Mouse (Mus musculus): Measurements from ENCODE around the gene Sae1. TPM values are rescaled to one million over a fixed set of nuclear protein-coding genes. Genes with fewer than 3 reads are reported as not detected.

Gene Sae1
- total and polyA plus RNA-seq, 3 experiments: 182 to 287 TPM; not detected in 1

DNA sequence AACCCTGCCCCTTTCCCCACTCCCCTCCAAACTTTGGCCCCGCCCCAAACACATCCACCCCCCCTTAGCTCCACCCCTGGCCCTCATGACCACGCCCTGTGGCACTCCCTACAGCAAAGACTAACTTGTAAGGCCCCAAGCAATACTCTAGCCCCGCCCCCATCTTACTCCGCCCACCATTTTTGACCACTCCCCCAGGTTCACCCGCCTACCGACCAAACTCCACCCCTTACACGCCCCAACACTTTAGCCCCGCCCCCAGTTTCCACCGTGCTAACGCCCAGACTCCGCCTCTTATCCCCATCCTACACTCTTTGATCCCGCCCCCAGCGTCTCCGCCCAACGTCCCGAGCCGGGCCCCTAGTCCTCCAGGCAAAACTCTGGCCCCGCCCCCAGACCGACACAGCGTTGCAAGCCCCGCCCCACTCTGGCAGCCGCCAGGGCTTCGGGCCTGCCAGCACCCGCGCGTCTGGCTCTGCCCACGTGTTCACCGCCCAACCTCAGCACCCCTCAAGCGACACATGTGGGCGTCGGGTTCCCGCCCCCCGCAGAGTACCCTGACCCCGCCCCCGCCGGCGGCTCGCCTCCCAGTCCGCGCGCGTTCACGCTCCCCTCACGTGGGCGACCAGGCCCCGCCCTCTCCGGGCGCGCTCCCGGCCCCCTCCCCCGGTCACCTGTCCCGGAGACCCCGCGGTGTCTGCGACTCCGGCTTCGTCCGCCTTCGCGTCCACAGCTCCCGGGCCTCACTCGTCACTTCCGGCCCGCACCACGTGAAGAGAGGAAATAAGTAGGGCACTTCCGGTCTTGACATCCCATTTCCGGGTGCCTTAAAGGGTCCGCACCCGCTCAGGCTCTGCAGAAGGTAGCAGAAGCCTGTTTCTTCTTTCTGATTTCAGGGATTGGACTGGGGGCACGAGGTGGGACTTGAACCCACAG, 101.3 kb downstream of the Sae1 start, which contains the start of gene Ccdc9 (continued):
- TF ChIP-seq RAD21 (IDR thresholded peaks at IDR 0.05; ENCODE audit: low read depth, low read length): no peak
- no peak for TF ChIP-seq ETS1 (IDR thresholded peaks at IDR 0.05; ENCODE audit: low read depth, low read length)
- TF ChIP-seq ZKSCAN1 (IDR thresholded peaks at IDR 0.05; ENCODE audit: low read depth, low read length): no peak
- TF ChIP-seq MAZ (IDR thresholded peaks at IDR 0.05; ENCODE audit: low read depth, low read length): no peak

DNA sequence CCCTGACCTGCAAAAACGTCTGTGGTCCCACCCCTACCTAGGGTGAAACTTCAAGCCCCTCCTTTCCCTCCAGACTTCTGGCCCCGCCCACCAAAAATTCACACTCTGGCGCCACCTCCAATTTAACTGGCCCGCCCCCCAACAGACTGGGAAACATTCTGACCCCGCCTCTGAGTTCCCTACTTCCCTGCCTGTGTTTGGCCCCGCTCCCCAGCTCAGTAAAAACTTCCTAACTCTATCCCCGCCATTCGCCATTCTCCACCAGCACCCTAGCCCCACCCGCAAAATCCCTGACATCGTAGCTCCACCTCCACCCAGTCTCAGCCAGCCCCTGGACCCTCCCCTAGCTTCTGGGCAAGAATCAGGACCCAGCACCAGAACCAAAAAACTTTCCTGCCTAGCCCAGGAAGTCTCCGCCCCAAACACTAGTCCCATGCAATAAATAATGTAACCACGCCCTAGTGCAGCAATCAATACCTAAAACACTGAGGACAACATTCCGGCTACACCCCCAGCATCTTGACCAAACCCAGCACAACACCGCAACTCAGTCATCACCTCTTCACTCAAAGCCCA, 102.1 kb downstream of the Sae1 start:
- peak overlapping the region; percentile 3; the same call in 1 of the 2 replicates for H3K27ac ChIP-seq (ENCODE audit: control insufficient read depth, low read depth, low read length)

DNA sequence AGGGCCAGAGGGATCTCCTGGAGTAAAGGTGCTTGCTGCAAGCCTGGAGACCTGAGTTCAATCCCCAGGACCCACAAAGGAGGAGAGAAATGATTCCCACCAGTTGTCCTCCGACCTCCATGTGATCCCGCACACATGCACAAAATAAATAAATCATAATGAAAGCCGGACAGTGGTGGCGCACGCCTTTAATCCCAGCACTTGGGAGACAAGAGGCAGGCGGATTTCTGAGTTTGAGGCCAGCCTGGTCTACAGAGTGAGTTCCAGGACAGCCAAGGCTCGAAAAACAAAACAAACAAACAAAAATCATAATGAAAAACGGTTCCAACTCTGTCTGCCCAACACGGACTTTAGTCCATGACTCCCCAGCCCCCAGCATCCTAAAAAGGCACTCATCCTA, 102.7 kb downstream of the Sae1 start:
- Histone ChIP-seq H3K4me1 (ENCODE audit: control insufficient read depth in 1 of 2, insufficient read depth in 2 of 2, low read length in 2 of 2) (peaks cover 0 to 12% of the 10 kb centered on the region in 2 experiments; a peak in 2 of 4 replicates), H3K79me2 (ENCODE audit: control insufficient read depth, insufficient read depth, low read length, poor library complexity) (peaks cover 12% of the 10 kb centered on the region), H3K9me3 (replicated peaks; ENCODE audit: insufficient read depth, low read length) (no peaks in the 10 kb centered on the region), H3K27ac (ENCODE audit: control insufficient read depth, low read depth, low read length) (no peak overlapping the region), H3K36me3 (ENCODE audit: control insufficient read depth in 1 of 2, insufficient read depth in 2 of 2, low read length in 2 of 2) (peaks cover 0 to 6% of the 10 kb centered on the region in 2 experiments; a peak in 3 of 4 replicates), H3K4me3 (ENCODE audit: control insufficient read depth in 1 of 2, insufficient read depth in 1 of 2, low read depth in 2 of 2, low read length in 2 of 2) (peak overlapping the region in 1 of 2 experiments; percentile 65; a peak in 1 of 4 replicates), H3K27me3 (ENCODE audit: control insufficient read depth in 1 of 2, insufficient read depth in 2 of 2, low read length in 2 of 2) (no peaks in the 10 kb centered on the region), H3K9ac (ENCODE audit: control insufficient read depth, low read depth, low read length, poor library complexity, severe bottlenecking) (0 out of 2 replicates have a peak overlapping the region, but pooled peaks have one; percentile 2)
- DNase-seq (ENCODE audit: low read depth, low spot score): no peak
- TF ChIP-seq NELFE (IDR thresholded peaks at IDR 0.05; ENCODE audit: low read depth, low read length) (no peak), CTCF (IDR thresholded peaks at IDR 0.05 in 2 of 3, conservative IDR thresholded peaks at IDR 0.05 in 1 of 3; ENCODE audit: control insufficient read depth in 1 of 3, insufficient read depth in 1 of 3, low read depth in 2 of 3, low read length in 3 of 3, poor library complexity in 1 of 3, severe bottlenecking in 1 of 3) (no peak), ZNF384 (IDR thresholded peaks at IDR 0.05; ENCODE audit: low read depth, low read length) (no peak), MYB (IDR thresholded peaks at IDR 0.05; ENCODE audit: low read depth, low read length) (no peak), SMC3 (IDR thresholded peaks at IDR 0.05; ENCODE audit: low read depth, low read length) (no peak), RAD21 (IDR thresholded peaks at IDR 0.05; ENCODE audit: low read depth, low read length) (no peak), CHD2 (IDR thresholded peaks at IDR 0.05; ENCODE audit: low read length) (no peak)

More for the DNA sequence above, 102.1 kb downstream of the Sae1 start:
- H3K27me3 ChIP-seq (ENCODE audit: control insufficient read depth in 1 of 2, insufficient read depth in 2 of 2, low read length in 2 of 2): no peaks in the 10 kb centered on the region
- peak overlapping the region; percentile 65 to 77 for H3K4me3 ChIP-seq (ENCODE audit: control insufficient read depth in 1 of 2, insufficient read depth in 1 of 2, low read depth in 2 of 2, low read length in 2 of 2)
- peak; percentile 82 for DNase-seq (ENCODE audit: low read depth, low spot score)
- peak overlapping the region; percentile 37 for H3K9ac ChIP-seq (ENCODE audit: control insufficient read depth, low read depth, low read length, poor library complexity, severe bottlenecking)
- H3K79me2 ChIP-seq (ENCODE audit: control insufficient read depth, insufficient read depth, low read length, poor library complexity): peaks cover 12% of the 10 kb centered on the region
- H3K36me3 ChIP-seq (ENCODE audit: control insufficient read depth in 1 of 2, insufficient read depth in 2 of 2, low read length in 2 of 2): peaks cover 0 to 6% of the 10 kb centered on the region in 2 experiments; a peak in 3 of 4 replicates
- TF ChIP-seq EP300 (IDR thresholded peaks at IDR 0.05; ENCODE audit: low read depth in 1 of 2, low read length in 2 of 2) (no peak), MAZ (IDR thresholded peaks at IDR 0.05; ENCODE audit: low read depth, low read length) (no peak), MYB (IDR thresholded peaks at IDR 0.05; ENCODE audit: low read depth, low read length) (0 out of 2 replicates have a peak, but pooled peaks have one; percentile 16), MXI1 (IDR thresholded peaks at IDR 0.05; ENCODE audit: low read depth, low read length) (no peak), RAD21 (IDR thresholded peaks at IDR 0.05; ENCODE audit: low read depth, low read length) (no peak), ZMIZ1 (IDR thresholded peaks at IDR 0.05; ENCODE audit: low read depth, low read length) (no peak), GATA1 (IDR thresholded peaks at IDR 0.05; ENCODE audit: low read depth, low read length) (no peak), POLR2AphosphoS2 (IDR thresholded peaks at IDR 0.05; ENCODE audit: low read length) (no peak), NELFE (IDR thresholded peaks at IDR 0.05; ENCODE audit: low read depth, low read length) (0 out of 2 replicates have a peak, but pooled peaks have one; percentile 12), ELF1 (IDR thresholded peaks at IDR 0.05; ENCODE audit: low read depth, low read length) (0 out of 2 replicates have a peak, but pooled peaks have one; percentile 4), RCOR1 (IDR thresholded peaks at IDR 0.05; ENCODE audit: low read depth, low read length) (no peak), TCF12 (IDR thresholded peaks at IDR 0.05; ENCODE audit: low read depth, low read length) (no peak), MYC (IDR thresholded peaks at IDR 0.05; ENCODE audit: low read depth, low read length) (no peak), CHD1 (IDR thresholded peaks at IDR 0.05; ENCODE audit: low read depth, low read length) (no peak), SIN3A (IDR thresholded peaks at IDR 0.05; ENCODE audit: low read length) (peak; percentile 25), MAX (IDR thresholded peaks at IDR 0.05; ENCODE audit: low read length) (no peak), TBP (IDR thresholded peaks at IDR 0.05; ENCODE audit: low read depth, low read length) (no peak)
- H3K4me1 ChIP-seq (ENCODE audit: control insufficient read depth in 1 of 2, insufficient read depth in 2 of 2, low read length in 2 of 2): peaks cover 0 to 12% of the 10 kb centered on the region in 2 experiments; a peak in 2 of 4 replicates
- H3K9me3 ChIP-seq (replicated peaks; ENCODE audit: insufficient read depth, low read length): no peaks in the 10 kb centered on the region
